Comparison of ENCODE assay signal across 27 mouse cellular contexts in the genomic region with DNA sequence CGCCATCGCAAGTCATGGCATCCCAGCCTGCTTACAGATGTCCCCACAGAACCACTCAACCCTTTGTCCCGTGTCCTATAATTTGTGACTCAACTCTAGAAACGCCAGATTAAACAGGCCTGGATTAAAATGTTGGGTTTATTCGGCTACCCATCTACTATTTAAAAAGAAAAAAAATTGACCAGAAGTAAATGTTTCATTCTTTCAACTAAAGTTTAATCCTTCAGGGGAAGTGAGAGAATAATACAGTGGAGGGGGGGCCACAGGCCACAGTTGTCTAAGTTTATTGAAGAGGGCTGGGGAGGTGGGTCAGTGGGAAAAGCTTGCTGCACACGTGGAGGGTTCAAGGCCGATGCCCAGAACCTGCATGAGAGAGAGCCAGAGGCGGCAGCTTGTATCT.
A peak's percentile ranks its signal among the peaks of the same experiment; 100 is the strongest.
DNase-seq lines count a peak whose midpoint lies in the region; ATAC-seq and TF ChIP-seq lines count a peak whose summit lies in the region.
"Had no signal": no experiment of that assay in that cellular context is flagged by ENCODE, and none has a peak within 500 bp of the region (broad histone marks: within the 10 kb centered on the region; RNA-seq: fewer than 3 reads in every experiment).

No protein-coding gene starts in this region.

- TF ChIP-seq CTCF in forebrain, postnatal 0 days (IDR thresholded peaks at IDR 0.05; ENCODE audit: low read depth): no peak
- TF ChIP-seq CTCF in layer of hippocampus, adult 2 months (conservative IDR thresholded peaks at IDR 0.05): no peak

- 0 out of 2 replicates have a peak overlapping the region, but pooled peaks have one; percentile 46 for H3K27ac ChIP-seq in forebrain, embryonic 12.5 days
- no peak overlapping the region for H3K27ac ChIP-seq in forebrain, postnatal 0 days (ENCODE audit: low read depth, low read length)
- H3K27ac ChIP-seq in kidney, embryonic 15.5 days: peak overlapping the region; percentile 16; the same call in 1 of the 2 replicates
- H3K27ac ChIP-seq in kidney, embryonic 14.5 days (ENCODE audit: low read depth, low read length): no peak overlapping the region
- 0 out of 2 replicates have a peak overlapping the region, but pooled peaks have one; percentile 11 for H3K27ac ChIP-seq in layer of hippocampus, adult 2 months
- H3K27ac ChIP-seq: embryonic facial prominence, embryonic 10.5 days; embryonic facial prominence, embryonic 13.5 days; heart, embryonic 15.5 days; hindbrain, embryonic 10.5 days; hindbrain, embryonic 13.5 days had no signal

- H3K27me3 ChIP-seq in forebrain, embryonic 12.5 days: no peaks in the 10 kb centered on the region
- no peaks in the 10 kb centered on the region for H3K27me3 ChIP-seq in forebrain, postnatal 0 days (ENCODE audit: insufficient read depth, low read length)
- no peaks in the 10 kb centered on the region for H3K27me3 ChIP-seq in kidney, embryonic 15.5 days
- no peaks in the 10 kb centered on the region for H3K27me3 ChIP-seq in kidney, embryonic 14.5 days (ENCODE audit: control insufficient read depth, insufficient read depth, low read length)
- H3K27me3 ChIP-seq: embryonic facial prominence, embryonic 13.5 days; heart, embryonic 12.5 days; heart, embryonic 15.5 days; hindbrain, embryonic 13.5 days had no signal

- no peak overlapping the region for H3K9ac ChIP-seq in forebrain, embryonic 12.5 days
- no peak overlapping the region for H3K9ac ChIP-seq in forebrain, postnatal 0 days
- H3K9ac ChIP-seq in kidney, embryonic 15.5 days: no peak overlapping the region
- H3K9ac ChIP-seq in kidney, embryonic 14.5 days (ENCODE audit: low read depth, low read length): no peak overlapping the region
- H3K9ac ChIP-seq: embryonic facial prominence, embryonic 13.5 days; heart, embryonic 12.5 days; heart, embryonic 15.5 days; hindbrain, embryonic 13.5 days had no signal

- no peak for DNase-seq in forebrain, postnatal 0 days
- no peak for DNase-seq in layer of hippocampus, adult 2 months (ENCODE audit: low spot score in 2 of 2)
- no peak for DNase-seq in layer of hippocampus, postnatal 10 days (ENCODE audit: low spot score in 2 of 2)
- DNase-seq: adrenal gland, adult 8-10 months; adrenal gland, postnatal 25 days; cerebellum, adult 11-12 months; cerebellum, adult 8-10 months; cerebellum, postnatal 10 days; cerebellum, postnatal 36 days; embryo, embryonic 11 days; gastrocnemius, postnatal 25 days; heart, adult 18-20 months; heart, postnatal 10 days; heart, postnatal 36 days had no signal

- H3K4me1 ChIP-seq in forebrain, embryonic 12.5 days: peaks cover 27% of the 10 kb centered on the region
- H3K4me1 ChIP-seq in forebrain, postnatal 0 days (ENCODE audit: insufficient read depth): peaks cover 12% of the 10 kb centered on the region; the same call in 1 of the 2 replicates
- H3K4me1 ChIP-seq in kidney, embryonic 15.5 days: peaks cover 32% of the 10 kb centered on the region
- peaks cover 22% of the 10 kb centered on the region; the same call in 1 of the 2 replicates for H3K4me1 ChIP-seq in kidney, embryonic 14.5 days (ENCODE audit: control insufficient read depth, insufficient read depth, low read length)

- H3K4me3 ChIP-seq in forebrain, embryonic 12.5 days (replicated peaks): no peak overlapping the region
- H3K4me3 ChIP-seq in forebrain, postnatal 0 days (ENCODE audit: low read depth, low read length): no peak overlapping the region
- H3K4me3 ChIP-seq in kidney, embryonic 15.5 days (replicated peaks): no peak overlapping the region
- H3K4me3 ChIP-seq in kidney, embryonic 14.5 days (ENCODE audit: low read length): no peak overlapping the region
- no peak overlapping the region for H3K4me3 ChIP-seq in layer of hippocampus, adult 2 months
- H3K4me3 ChIP-seq: embryonic facial prominence, embryonic 10.5 days; embryonic facial prominence, embryonic 13.5 days; erythroblast, embryonic 14.5 days; heart, embryonic 12.5 days; heart, embryonic 15.5 days; hindbrain, embryonic 10.5 days; hindbrain, embryonic 13.5 days had no signal

- WGBS in forebrain, embryonic 12.5 days: 85% methylated on average over 8 of the region's 8 CpGs
- 90% methylated on average over 8 of the region's 8 CpGs for WGBS in forebrain, postnatal 0 days
- WGBS in kidney, embryonic 15.5 days: 84% methylated on average over 8 of the region's 8 CpGs
- WGBS in kidney, embryonic 14.5 days: 85% methylated on average over 8 of the region's 8 CpGs

- no peak for ATAC-seq in forebrain, embryonic 12.5 days (ENCODE audit: low FRiP score)
- no peak for ATAC-seq in forebrain, postnatal 0 days
- ATAC-seq in kidney, embryonic 15.5 days (replicated peaks; ENCODE audit: low FRiP score): no peak
- ATAC-seq in kidney, embryonic 14.5 days (ENCODE audit: low FRiP score, low TSS enrichment): no peak
- ATAC-seq in CD4-positive, CD25-positive, alpha-beta regulatory T cell, adult 4 months: no peak
- ATAC-seq: activated CD4-positive, CD25-positive, alpha-beta regulatory T cell, adult 4 months; hindbrain, embryonic 16.5 days had no signal

- no peak overlapping the region for H3K4me2 ChIP-seq in forebrain, embryonic 12.5 days
- H3K4me2 ChIP-seq in forebrain, postnatal 0 days (ENCODE audit: low read depth): no peak overlapping the region
- H3K4me2 ChIP-seq in kidney, embryonic 15.5 days: no peak overlapping the region
- H3K4me2 ChIP-seq in kidney, embryonic 14.5 days (replicated peaks; ENCODE audit: low read depth, low read length): no peak overlapping the region
- H3K4me2 ChIP-seq: embryonic facial prominence, embryonic 13.5 days; heart, embryonic 12.5 days; heart, embryonic 15.5 days; hindbrain, embryonic 13.5 days had no signal

- no peaks in the 10 kb centered on the region for H3K36me3 ChIP-seq in forebrain, embryonic 12.5 days (replicated peaks)
- H3K36me3 ChIP-seq in forebrain, postnatal 0 days (ENCODE audit: insufficient read depth): no peaks in the 10 kb centered on the region
- no peaks in the 10 kb centered on the region for H3K36me3 ChIP-seq in kidney, embryonic 15.5 days
- no peaks in the 10 kb centered on the region for H3K36me3 ChIP-seq in kidney, embryonic 14.5 days (ENCODE audit: control insufficient read depth, insufficient read depth, low read length)
- H3K36me3 ChIP-seq: embryonic facial prominence, embryonic 10.5 days; embryonic facial prominence, embryonic 13.5 days; heart, embryonic 12.5 days; heart, embryonic 15.5 days; hindbrain, embryonic 10.5 days; hindbrain, embryonic 13.5 days had no signal

- H3K9me3 ChIP-seq in forebrain, embryonic 12.5 days: no peaks in the 10 kb centered on the region
- H3K9me3 ChIP-seq in forebrain, postnatal 0 days (ENCODE audit: low read length): no peaks in the 10 kb centered on the region
- H3K9me3 ChIP-seq in kidney, embryonic 15.5 days (replicated peaks): no peaks in the 10 kb centered on the region
- H3K9me3 ChIP-seq in kidney, embryonic 14.5 days (ENCODE audit: control insufficient read depth, low read length): no peaks in the 10 kb centered on the region
- H3K9me3 ChIP-seq: embryonic facial prominence, embryonic 10.5 days; embryonic facial prominence, embryonic 13.5 days; heart, embryonic 15.5 days; hindbrain, embryonic 10.5 days; hindbrain, embryonic 13.5 days had no signal

Comparison
In these comparisons a context has a peak if more than half of its experiments do, and no peak if none do; other contexts are left out.
1. H3K27ac ChIP-seq: peak in forebrain, embryonic 12.5 days (single experiment), kidney, embryonic 15.5 days (single experiment) and layer of hippocampus, adult 2 months (single experiment); none in forebrain, postnatal 0 days (single experiment) and kidney, embryonic 14.5 days (single experiment).